Mouse (Mus musculus) midbrain, postnatal 0 days (tissue): ENCODE measurements around the gene Txnip. TPM values are rescaled to one million over a fixed set of nuclear protein-coding genes. Genes with fewer than 3 reads are reported as not detected.
A peak's percentile ranks its signal among the peaks of the same experiment; 100 is the strongest.

ENCODE experiments used
- ATAC-seq: fragments of 200-750 bp; cut with Nextera tagmentation; 2 replicates; pipeline ENCODE4 v1.8.0; 2017; ENCODE audit warnings: moderate number of reproducible peaks, mild to moderate bottlenecking, moderate TSS enrichment, moderate library complexity; ENCODE audit not compliant: low FRiP score
- DNase-seq: peaks from one replicate; pipeline ENCODE4 v3.0.0-alpha.2; 2015; ENCODE audit warnings: low spot score
- H3K27ac ChIP-seq: fragments of 300-500 bp; sonication (generic); 2 replicates; pipeline ENCODE4 v1.5.1; 2014; ENCODE audit warnings: low read depth, mild to moderate bottlenecking, low read length, mixed read lengths
- H3K27me3 ChIP-seq: fragments of 300-500 bp; sonication (generic); 2 replicates; pipeline ENCODE4 v1.6.1; 2014; ENCODE audit warnings: low read length, control low read depth, mixed read lengths; ENCODE audit not compliant: insufficient read depth
- H3K36me3 ChIP-seq: fragments of 300-500 bp; sonication (generic); 2 replicates; pipeline ENCODE4 v1.6.1; 2014; ENCODE audit warnings: low read length, control low read depth, mixed read lengths; ENCODE audit not compliant: insufficient read depth
- H3K4me1 ChIP-seq: fragments of 300-500 bp; sonication (generic); 2 replicates; pipeline ENCODE4 v1.6.1; 2014; ENCODE audit warnings: mild to moderate bottlenecking, control low read depth, antibody characterized with exemption, low read length, mixed read lengths; ENCODE audit not compliant: insufficient read depth
- H3K4me2 ChIP-seq: fragments of 300-500 bp; sonication (generic); 2 replicates; pipeline ENCODE4 v1.6.1; 2014; ENCODE audit warnings: low read depth, mild to moderate bottlenecking, low read length, mixed read lengths; ENCODE audit not compliant: poor library complexity, severe bottlenecking
- H3K4me3 ChIP-seq: fragments of 300-500 bp; sonication (generic); 2 replicates; pipeline ENCODE4 v1.5.1; 2014; ENCODE audit warnings: low read depth, mild to moderate bottlenecking, low read length, moderate library complexity
- H3K9ac ChIP-seq: fragments of 300-500 bp; sonication (generic); replicated peaks from 2 replicates; pipeline ENCODE4 v1.6.1; 2014; ENCODE audit warnings: mild to moderate bottlenecking, low read length, moderate library complexity, mixed read lengths; ENCODE audit not compliant: poor library complexity, severe bottlenecking
- H3K9me3 ChIP-seq: fragments of 300-500 bp; sonication (generic); 2 replicates; pipeline ENCODE4 v1.6.1; 2016; ENCODE audit warnings: low read length, control low read depth
- CTCF ChIP-seq: IDR thresholded peaks from 2 replicates; pipeline ENCODE4 v1.5.1; 2016; ENCODE audit warnings: antibody characterized with exemption, mild to moderate bottlenecking
- WGBS: fragments of 180-500 bp; shearing (Covaris S2); extraction: QIAGEN DNeasy Blood & Tissue Kit; methylation state at CpG from one replicate; pipeline ENCODE4 v1.1.7; 2014; 5-methylcytosine and 5-hydroxymethylcytosine counted together
- polyA plus RNA-seq: library from polyadenylated mRNA; unstranded; fragments of >200 nt; fragmentation: Nextera tagmentation; extraction: Ambion mirVana; gene quantifications from 2 replicates; pipeline ENCODE4 v1.2.1, GENCODE M21; 2015
- total RNA-seq: library from RNA; depleted of rRNA; stranded (reverse); fragments of >200 nt; gene quantifications from 2 replicates; pipeline ENCODE4 v1.2.3, GENCODE M21; 2014

Txnip gene
- total and polyA plus RNA-seq, 2 experiments from 2014 or later, result 116 to 145 TPM

DNA sequence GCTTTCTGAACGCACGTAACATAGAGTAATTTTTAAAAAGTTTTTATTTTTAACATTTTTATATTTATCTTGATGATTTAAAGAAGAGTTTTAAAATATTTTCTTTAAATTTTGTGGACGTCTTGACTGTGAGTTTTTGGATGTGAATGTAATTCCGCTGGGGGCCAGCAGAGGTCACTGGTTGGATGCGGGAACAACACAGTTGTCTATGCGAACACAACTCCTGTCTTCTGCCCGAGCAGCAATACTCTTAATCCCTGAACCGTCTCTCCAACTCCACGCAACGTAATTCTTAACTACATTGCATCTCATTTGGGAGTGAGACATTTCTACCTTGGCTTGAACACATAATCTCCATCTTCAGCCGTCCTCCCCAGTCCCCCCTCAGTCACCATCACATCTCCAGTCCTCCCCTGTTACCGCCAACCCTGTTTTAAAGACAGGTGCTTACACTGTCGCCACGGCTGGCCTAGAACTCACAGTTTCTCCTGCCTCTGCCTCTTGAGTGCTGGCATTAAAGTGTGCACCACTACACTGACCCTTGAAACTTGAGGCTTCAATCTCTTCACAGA is 10.3 kb upstream of the Txnip start:
- no peaks in the 10 kb centered on the region for H3K4me1 ChIP-seq
- 9% methylated on average over 14 of the region's 14 CpGs for WGBS
- H3K27me3 ChIP-seq, result no peaks in the 10 kb centered on the region
- peak; percentile 61; the same call in 1 of the 2 replicates for ATAC-seq
- peak; percentile 73 for DNase-seq
- H3K9me3 ChIP-seq, result no peaks in the 10 kb centered on the region
- TF ChIP-seq CTCF, result peak; percentile 86
- H3K4me3 ChIP-seq, result no peak overlapping the region
- H3K36me3 ChIP-seq, result no peaks in the 10 kb centered on the region
- H3K27ac ChIP-seq, result no peak overlapping the region
- H3K9ac ChIP-seq, result no peak overlapping the region
- peak overlapping the region; percentile 15; the same call in 1 of the 2 replicates for H3K4me2 ChIP-seq

DNA sequence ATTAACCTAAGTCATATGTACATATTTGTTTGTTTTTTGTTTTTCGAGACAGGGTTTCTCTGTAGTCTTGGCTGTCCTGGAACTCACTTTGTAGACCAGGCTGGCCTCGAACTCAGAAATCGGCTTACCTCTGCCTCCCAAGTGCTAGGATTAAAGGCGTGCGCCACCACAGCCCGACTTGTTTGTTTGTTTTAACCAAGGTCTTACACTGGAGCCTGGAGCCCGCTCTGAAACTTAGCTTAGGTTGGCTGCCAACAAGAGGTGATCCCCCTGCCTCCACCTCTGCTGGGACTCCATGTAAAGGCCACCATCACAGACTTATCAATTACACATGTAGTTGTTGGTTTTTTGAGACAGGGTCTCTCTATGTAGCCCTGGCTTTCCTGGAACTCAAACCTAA is 8.9 kb upstream of the Txnip start:
- Histone ChIP-seq H3K27ac (no peak overlapping the region), H3K9ac (no peak overlapping the region), H3K27me3 (no peaks in the 10 kb centered on the region), H3K4me3 (no peak overlapping the region), H3K4me1 (no peaks in the 10 kb centered on the region), H3K9me3 (no peaks in the 10 kb centered on the region), H3K4me2 (no peak overlapping the region), H3K36me3 (no peaks in the 10 kb centered on the region)
- 81% methylated on average over 7 of the region's 7 CpGs for WGBS
- TF ChIP-seq CTCF, result no peak
- ATAC-seq, result no peak
- DNase-seq, result no peak

DNA sequence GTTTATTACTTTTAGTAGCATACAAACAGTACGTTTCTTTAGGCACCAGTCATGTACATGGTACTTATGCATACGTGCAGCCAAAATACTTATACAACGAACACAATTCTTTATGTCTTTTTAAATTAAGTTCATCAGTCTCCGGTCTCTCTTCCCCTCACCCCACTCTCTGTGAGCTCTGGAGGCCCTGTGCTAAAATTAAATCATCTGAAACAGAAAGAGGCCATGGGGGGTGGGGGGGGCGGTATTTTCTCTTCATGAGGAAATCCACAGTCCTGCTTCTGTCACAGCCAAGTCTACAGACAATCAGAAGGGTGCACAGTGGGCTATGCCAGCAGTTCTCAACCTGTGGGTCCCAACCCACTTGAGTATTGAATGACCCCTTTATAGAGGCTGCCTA is 8.4 kb upstream of the Txnip start:
- no peak overlapping the region for H3K4me2 ChIP-seq
- no peaks in the 10 kb centered on the region for H3K36me3 ChIP-seq
- no peaks in the 10 kb centered on the region for H3K4me1 ChIP-seq
- TF ChIP-seq CTCF, result no peak
- DNase-seq (no peak), ATAC-seq (no peak)
- H3K4me3 ChIP-seq, result no peak overlapping the region
- no peaks in the 10 kb centered on the region for H3K9me3 ChIP-seq
- H3K9ac ChIP-seq, result no peak overlapping the region
- 81% methylated on average over 5 of the region's 5 CpGs for WGBS
- H3K27ac ChIP-seq, result no peak overlapping the region
- no peaks in the 10 kb centered on the region for H3K27me3 ChIP-seq

DNA sequence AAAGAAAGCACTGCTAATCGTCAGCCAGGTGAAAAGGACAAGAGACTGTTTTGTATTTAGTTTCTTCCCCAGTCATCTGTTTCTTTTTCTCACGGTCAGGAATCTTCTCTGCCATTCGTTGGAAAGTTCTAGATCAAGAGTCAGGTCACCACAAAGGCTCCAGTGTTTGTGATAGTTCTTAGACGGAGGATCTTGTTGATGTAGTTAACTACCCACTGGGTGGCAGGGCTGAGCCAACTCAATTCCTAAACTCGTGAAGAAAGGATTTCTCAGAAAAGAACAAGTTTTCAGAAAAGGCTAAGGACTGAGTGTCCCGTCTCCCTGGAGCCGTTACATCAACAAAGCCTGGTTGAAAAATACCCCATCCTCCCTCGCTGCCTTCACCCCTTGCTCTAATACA is 6.6 kb upstream of the Txnip start:
- no peak overlapping the region for H3K27ac ChIP-seq
- H3K4me2 ChIP-seq, result no peak overlapping the region
- no peaks in the 10 kb centered on the region for H3K9me3 ChIP-seq
- DNase-seq (peak; percentile 78), ATAC-seq (no peak)
- H3K9ac ChIP-seq, result no peak overlapping the region
- TF ChIP-seq CTCF, result peak; percentile 81
- H3K36me3 ChIP-seq, result no peaks in the 10 kb centered on the region
- H3K27me3 ChIP-seq, result no peaks in the 10 kb centered on the region
- H3K4me3 ChIP-seq, result no peak overlapping the region
- 14% methylated on average over 8 of the region's 8 CpGs for WGBS
- no peaks in the 10 kb centered on the region for H3K4me1 ChIP-seq

DNA sequence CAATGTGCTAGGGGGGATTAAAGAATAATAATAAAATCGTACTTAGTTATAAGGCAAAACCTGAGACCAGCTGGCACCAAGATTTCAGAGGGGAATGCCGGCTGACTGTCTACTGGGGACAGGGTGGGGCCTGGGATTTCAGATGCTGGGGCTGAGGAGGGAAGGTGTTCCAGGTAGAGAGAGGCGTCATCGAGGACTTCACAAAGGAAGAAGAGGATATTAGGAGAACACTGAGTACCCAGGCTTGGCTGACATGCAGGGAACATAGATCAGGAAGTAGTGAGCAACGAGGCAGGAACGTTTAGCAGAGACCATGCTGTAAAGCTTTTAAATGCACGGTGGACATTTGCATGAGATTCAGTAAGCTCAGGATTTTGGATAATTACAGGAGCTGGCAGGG is 5.9 kb upstream of the Txnip start:
- DNase-seq (no peak), ATAC-seq (no peak)
- Histone ChIP-seq H3K9ac (no peak overlapping the region), H3K27ac (no peak overlapping the region), H3K4me3 (no peak overlapping the region), H3K27me3 (no peaks in the 10 kb centered on the region), H3K36me3 (no peaks in the 10 kb centered on the region), H3K9me3 (no peaks in the 10 kb centered on the region), H3K4me2 (no peak overlapping the region), H3K4me1 (0 out of 2 replicates have a peak, but pooled peaks cover 3% of the 10 kb centered on the region)
- 81% methylated on average over 7 of the region's 7 CpGs for WGBS
- TF ChIP-seq CTCF, result no peak

DNA sequence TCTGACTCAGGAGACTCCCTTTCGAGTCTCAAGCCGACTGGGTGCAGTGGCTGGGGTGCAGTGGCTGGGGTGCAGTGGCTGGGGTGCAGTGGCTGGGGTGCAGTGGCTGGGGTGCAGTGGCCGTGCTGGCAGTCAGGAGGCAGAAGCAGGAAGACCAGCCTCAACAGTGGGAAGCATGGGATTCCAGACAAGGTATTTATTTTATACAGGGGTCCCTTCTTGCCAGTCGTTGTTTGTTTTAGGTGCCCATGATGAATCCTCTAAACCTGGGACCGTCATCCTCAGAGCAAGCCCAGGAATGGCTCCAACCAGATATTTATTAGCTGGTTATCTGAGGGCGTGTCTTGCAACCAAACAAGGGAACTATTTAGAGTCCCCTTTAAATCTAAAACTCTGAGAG is 4.2 kb upstream of the Txnip start:
- Histone ChIP-seq H3K27ac (no peak overlapping the region), H3K27me3 (no peaks in the 10 kb centered on the region), H3K4me3 (no peak overlapping the region), H3K9ac (no peak overlapping the region), H3K9me3 (no peaks in the 10 kb centered on the region), H3K36me3 (no peaks in the 10 kb centered on the region), H3K4me2 (no peak overlapping the region), H3K4me1 (0 out of 2 replicates have a peak, but pooled peaks cover 3% of the 10 kb centered on the region)
- ATAC-seq (no peak), DNase-seq (no peak)
- no peak for TF ChIP-seq CTCF
- 90% methylated on average over 6 of the region's 6 CpGs for WGBS
